In the genomic region with DNA sequence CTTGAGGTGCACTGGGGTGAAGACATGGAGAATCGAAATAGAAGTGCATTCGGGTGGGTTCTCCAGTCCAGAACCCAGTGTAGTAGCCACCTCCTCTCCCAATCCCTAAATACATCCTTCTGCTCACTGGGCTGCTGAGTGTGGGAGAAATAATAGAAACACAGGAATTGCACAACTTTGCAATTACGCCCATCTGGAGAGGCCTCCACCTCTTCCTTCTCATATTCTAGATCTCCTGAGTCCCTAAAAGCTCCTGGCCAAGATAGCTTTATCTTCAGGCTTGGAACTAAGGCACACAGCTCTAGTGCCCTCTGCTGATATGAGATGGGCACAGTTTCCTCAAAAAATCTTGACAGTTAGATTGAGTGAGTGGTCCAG, we compare ENCODE assay signal across 9 mouse cellular contexts. TPM values are rescaled to one million over a fixed set of nuclear protein-coding genes. Genes with fewer than 3 reads are reported as not detected.
DNase-seq lines count a peak whose midpoint lies in the region; ATAC-seq and TF ChIP-seq lines count a peak whose summit lies in the region.
"Had no signal": no experiment of that assay in that cellular context is flagged by ENCODE, and none has a peak within 500 bp of the region (broad histone marks: within the 10 kb centered on the region; RNA-seq: fewer than 3 reads in every experiment).

No protein-coding gene starts in this region.

- H3K9me3 ChIP-seq in embryonic facial prominence, embryonic 12.5 days: no peaks in the 10 kb centered on the region
- no peaks in the 10 kb centered on the region for H3K9me3 ChIP-seq in hindbrain, embryonic 12.5 days (replicated peaks)
- H3K9me3 ChIP-seq in lung, postnatal 0 days (ENCODE audit: low read length): no peaks in the 10 kb centered on the region

- TF ChIP-seq CTCF in left cerebral cortex, adult 2 months (IDR thresholded peaks at IDR 0.05): peak; percentile 76
- peak; percentile 95 for TF ChIP-seq CTCF in lung, postnatal 0 days (IDR thresholded peaks at IDR 0.05)

- no peaks in the 10 kb centered on the region for H3K36me3 ChIP-seq in embryonic facial prominence, embryonic 12.5 days
- H3K36me3 ChIP-seq in hindbrain, embryonic 12.5 days: no peaks in the 10 kb centered on the region
- no peaks in the 10 kb centered on the region for H3K36me3 ChIP-seq in lung, postnatal 0 days (ENCODE audit: insufficient read depth, low read length)

- DNase-seq in left cerebral cortex, adult 2 months (ENCODE audit: extremely low spot score in 1 of 2, low spot score in 2 of 2): no peak
- no peak for DNase-seq in left cerebral cortex, postnatal 10 days (ENCODE audit: extremely low spot score in 1 of 2, low spot score in 2 of 2)
- peak; percentile 88 for DNase-seq in lung, postnatal 0 days (ENCODE audit: low spot score)
- DNase-seq in layer of hippocampus, adult 9-10 months (ENCODE audit: low spot score): no peak
- DNase-seq in adrenal gland, postnatal 25 days: no peak

- TF ChIP-seq EP300 in lung, postnatal 0 days (IDR thresholded peaks at IDR 0.05): no peak

- H3K4me1 ChIP-seq in embryonic facial prominence, embryonic 12.5 days: peaks cover 21% of the 10 kb centered on the region
- H3K4me1 ChIP-seq in hindbrain, embryonic 12.5 days: peaks cover 34% of the 10 kb centered on the region
- H3K4me1 ChIP-seq in lung, postnatal 0 days (ENCODE audit: insufficient read depth, low read depth, low read length): peaks cover 17% of the 10 kb centered on the region

- intact Hi-C loops in left cerebral cortex, adult 2 months (cut with DNase I): loop anchor here (1.0 to 2.0 kb wide), 2 partner anchors 85 to 143 kb away; no protein-coding TSS in a partner anchor
- intact Hi-C loops in left cerebral cortex, postnatal 10 days (cut with DNase I): loop anchor here (1.0 to 2.0 kb wide), 2 partner anchors 85 to 143 kb away; no protein-coding TSS in a partner anchor

- peak overlapping the region; percentile 89 for H3K4me2 ChIP-seq in embryonic facial prominence, embryonic 12.5 days (replicated peaks)
- H3K4me2 ChIP-seq in hindbrain, embryonic 12.5 days (replicated peaks): peak overlapping the region; percentile 78
- H3K4me2 ChIP-seq in lung, postnatal 0 days (replicated peaks; ENCODE audit: low read depth, low read length): peak overlapping the region; percentile 72

- H3K9ac ChIP-seq in embryonic facial prominence, embryonic 12.5 days: no peak overlapping the region; the same call in 1 of the 2 replicates
- no peak overlapping the region for H3K9ac ChIP-seq in hindbrain, embryonic 12.5 days
- H3K9ac ChIP-seq in lung, postnatal 0 days (replicated peaks; ENCODE audit: low read depth): no peak overlapping the region

- H3K4me3 ChIP-seq in left cerebral cortex, adult 2 months: no peak overlapping the region
- H3K4me3 ChIP-seq in embryonic facial prominence, embryonic 12.5 days: no peak overlapping the region
- H3K4me3 ChIP-seq in hindbrain, embryonic 12.5 days: no peak overlapping the region
- H3K4me3 ChIP-seq in lung, postnatal 0 days (ENCODE audit: low read depth, low read length): peak overlapping the region; percentile 69

- H3K27ac ChIP-seq in left cerebral cortex, adult 2 months: no peak overlapping the region
- peak overlapping the region; percentile 94 for H3K27ac ChIP-seq in embryonic facial prominence, embryonic 12.5 days
- H3K27ac ChIP-seq in hindbrain, embryonic 12.5 days: peak overlapping the region; percentile 86; the same call in 1 of the 2 replicates
- peak overlapping the region; percentile 43; the same call in 1 of the 2 replicates for H3K27ac ChIP-seq in lung, postnatal 0 days (ENCODE audit: low read length)
- H3K27ac ChIP-seq: macrophage had no signal

- 52% methylated on average over 3 of the region's 3 CpGs for WGBS in embryonic facial prominence, embryonic 12.5 days
- 62% methylated on average over 3 of the region's 3 CpGs for WGBS in hindbrain, embryonic 12.5 days
- WGBS in lung, postnatal 0 days: 36% methylated on average over 3 of the region's 3 CpGs

- ATAC-seq in embryonic facial prominence, embryonic 12.5 days (ENCODE audit: insufficient number of reproducible peaks, insufficient read depth, low FRiP score, low TSS enrichment): no peak
- no peak for ATAC-seq in hindbrain, embryonic 12.5 days (ENCODE audit: low FRiP score)
- ATAC-seq in lung, postnatal 0 days: peak; percentile 36
- no peak for ATAC-seq in megakaryocyte, adult 5-6 weeks (ENCODE audit: poor library complexity, severe bottlenecking)

- no peaks in the 10 kb centered on the region for H3K27me3 ChIP-seq in embryonic facial prominence, embryonic 12.5 days
- no peaks in the 10 kb centered on the region for H3K27me3 ChIP-seq in hindbrain, embryonic 12.5 days
- H3K27me3 ChIP-seq in lung, postnatal 0 days (replicated peaks; ENCODE audit: insufficient read depth, low read length): no peaks in the 10 kb centered on the region

RNA-seq across cellular contexts. Expression of a gene that starts 0.9 kb away (rescaled TPM):
- total RNA-seq in left cerebral cortex, adult 2 months (2021): 1 to 10 TPM; 4.3 to 4.9 TPM
- 1 to 10 TPM; 5.7 to 5.8 TPM for total RNA-seq in left cerebral cortex, postnatal 10 days (2021)
- 25.9 and 26.7 TPM in 2 replicates for polyA plus RNA-seq in embryonic facial prominence, embryonic 12.5 days (2016; fragmentation: Nextera tagmentation; extraction: Ambion mirVana)
- polyA plus RNA-seq in hindbrain, embryonic 12.5 days (2016; fragmentation: Nextera tagmentation; extraction: Ambion mirVana): 17.3 and 17.7 TPM in 2 replicates
- 3.5 TPM in 2 replicates for polyA plus RNA-seq in lung, postnatal 0 days (2015; fragmentation: Nextera tagmentation; extraction: Ambion mirVana)
- 0.11 and 0.14 TPM in 2 replicates for total RNA-seq in megakaryocyte, adult 5-6 weeks (2015)
- 0.16 TPM in 1 of 2 replicates, not detected in the other for total RNA-seq in megakaryocyte, adult 5-6 weeks (2017)
- total RNA-seq in adrenal gland, postnatal 25 days (2021): 15.2 and 18.1 TPM in 2 replicates
- polyA plus RNA-seq: macrophage had no signal

Comparison
In these comparisons a context has a peak if more than half of its experiments do, and no peak if none do; other contexts are left out.
1. RNA of a gene that starts 0.9 kb away (total RNA-seq): 15.2 to 18.1 TPM in adrenal gland, postnatal 25 days, 5.7 to 5.8 TPM in left cerebral cortex, postnatal 10 days and 4.3 to 4.9 TPM in left cerebral cortex, adult 2 months; 0.11 to 0.16 TPM in megakaryocyte, adult 5-6 weeks; every median in the first group is over 4 times any median in the second.
2. Peak in every context shown above with its lines, with median percentiles within 50 percentile points of each other: H3K4me2 ChIP-seq.